Mouse (Mus musculus): ENCODE data around the gene Cbr2.

Gene Cbr2

DNA sequence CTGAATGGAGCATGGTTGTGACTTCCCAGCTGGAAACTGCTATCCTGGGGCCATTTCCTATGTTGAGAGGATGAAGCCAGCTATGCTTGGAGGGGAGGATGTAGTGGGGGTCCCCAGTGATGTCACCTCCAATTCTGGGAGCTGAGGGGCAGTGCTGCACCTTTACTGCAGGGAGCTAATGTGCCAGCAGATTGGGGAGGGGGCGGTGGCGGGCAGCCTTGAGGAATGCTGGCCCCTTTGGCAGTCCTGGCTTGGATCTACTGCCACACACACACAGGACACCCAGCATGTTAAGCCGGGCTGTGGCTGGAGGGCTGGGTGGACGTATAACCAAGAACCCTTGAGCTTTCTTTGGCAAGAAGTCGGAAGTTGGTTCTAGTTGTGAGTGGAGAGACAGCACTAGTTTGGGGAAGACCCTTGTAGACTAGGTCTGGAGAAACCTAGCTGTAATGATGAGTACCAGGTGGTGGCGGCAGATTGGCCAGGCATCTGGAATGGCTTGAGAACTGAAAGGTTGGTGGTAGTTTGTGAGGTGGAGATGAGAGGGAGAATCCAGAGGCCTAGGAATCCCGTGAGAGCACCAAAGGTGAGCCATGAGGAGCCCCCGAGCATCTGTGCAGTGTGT lies 19.8 kb downstream of the Cbr2 start:
- no peak for DNase-seq (ENCODE audit: low spot score)

DNA sequence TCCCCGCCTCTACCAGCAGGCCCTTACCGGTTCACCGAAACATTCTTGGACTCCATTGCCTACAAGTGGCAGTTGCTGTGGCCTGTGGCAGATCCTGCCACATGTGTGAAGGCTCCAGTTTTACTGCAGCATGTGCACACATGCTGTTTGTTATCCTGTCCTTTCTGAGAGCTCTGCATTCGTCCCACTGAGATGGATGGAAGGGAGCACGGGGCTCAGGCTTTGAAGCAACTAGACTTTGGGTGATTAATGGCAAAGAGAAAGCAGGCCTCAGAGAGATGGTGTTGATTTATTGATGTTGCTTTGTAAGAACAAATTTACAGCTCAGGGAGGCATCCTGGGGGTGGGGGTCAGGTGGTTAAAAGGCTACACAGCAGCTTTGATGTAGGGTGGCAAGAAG lies 21.2 kb downstream of the Cbr2 start:
- DNase-seq (ENCODE audit: low spot score): no peak

DNA sequence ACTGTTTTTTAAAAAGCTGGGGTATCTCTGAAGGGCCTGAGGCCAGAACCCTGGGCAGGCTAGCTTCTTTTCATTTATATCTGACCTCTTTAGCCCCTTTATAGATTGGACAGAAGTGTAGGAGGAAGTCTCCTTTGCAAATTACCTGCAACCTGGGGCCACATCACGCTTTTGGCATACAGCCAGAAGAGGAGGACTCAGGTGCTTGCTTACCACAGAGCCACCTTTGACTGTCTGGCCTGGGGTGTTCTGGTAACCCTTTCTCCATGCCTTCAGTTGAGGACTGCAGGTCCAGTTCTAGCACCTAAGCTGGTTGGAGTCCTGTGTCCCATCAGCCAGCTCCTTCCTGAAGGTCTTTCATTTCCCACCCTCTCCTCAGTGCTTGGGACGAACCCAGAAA lies 22.4 kb downstream of the Cbr2 start:
- no peak for DNase-seq (ENCODE audit: low spot score)

DNA sequence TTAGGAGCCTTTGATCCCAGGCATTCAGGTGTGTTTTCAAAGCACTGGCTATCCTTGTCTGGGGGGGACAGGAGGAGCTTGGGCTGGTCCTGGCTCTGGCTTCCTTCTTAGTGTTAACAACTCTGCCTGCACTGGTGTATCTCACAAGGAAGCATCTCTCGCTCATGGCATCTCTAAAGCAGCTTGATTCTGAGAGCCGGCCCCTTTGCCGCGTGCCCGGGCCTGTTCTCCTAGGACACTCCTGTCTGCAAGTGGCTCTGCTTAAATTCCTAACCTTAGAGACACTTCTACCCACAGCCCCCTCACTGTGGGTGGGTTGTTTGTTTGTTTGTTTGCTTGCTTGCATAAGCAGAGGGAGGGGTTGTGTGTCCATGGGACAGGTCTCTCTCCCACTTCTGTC lies 23.9 kb downstream of the Cbr2 start:
- DNase-seq (ENCODE audit: low spot score): no peak

DNA sequence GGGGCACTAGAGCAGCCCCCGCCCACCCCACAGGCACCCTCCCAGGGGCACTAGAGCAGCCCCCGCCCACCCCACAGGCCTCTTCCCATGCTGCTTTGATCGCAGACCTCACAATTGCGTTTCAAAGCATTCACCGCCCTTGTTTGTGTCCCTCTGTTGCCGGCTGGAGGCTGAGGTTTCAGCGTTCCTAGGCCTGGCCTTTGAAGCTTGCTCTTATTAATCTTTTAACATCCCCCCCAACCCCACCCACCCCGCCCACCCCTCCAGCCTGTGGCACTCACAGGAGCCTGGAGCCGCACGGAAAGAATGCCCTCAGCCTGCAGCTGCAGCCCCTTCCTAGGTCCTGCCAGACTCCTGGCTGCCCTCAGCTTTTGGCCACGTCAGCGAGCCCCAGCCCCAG lies 24.7 kb downstream of the Cbr2 start:
- DNase-seq (ENCODE audit: low spot score): no peak

DNA sequence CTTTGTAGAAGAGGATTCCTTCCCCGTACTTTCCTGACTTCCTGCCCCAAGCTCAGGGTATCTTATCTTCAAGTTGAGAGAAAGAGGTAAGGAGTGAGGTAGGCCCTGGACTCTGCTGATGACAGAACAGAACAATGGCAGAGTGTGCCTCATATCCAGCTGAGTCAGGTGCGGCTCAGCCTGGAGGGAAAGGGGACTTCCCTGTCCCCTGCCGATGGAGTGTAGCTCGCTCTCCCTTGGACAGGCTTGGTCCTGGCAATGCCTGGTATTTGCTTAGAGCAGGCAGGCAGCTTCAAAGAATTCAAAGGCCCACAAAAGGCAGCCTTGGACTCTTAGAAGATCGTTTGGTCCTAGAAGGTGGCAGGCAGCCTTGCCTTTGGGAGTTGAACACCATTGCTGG lies 25.8 kb downstream of the Cbr2 start:
- no peak for DNase-seq (ENCODE audit: low spot score)

DNA sequence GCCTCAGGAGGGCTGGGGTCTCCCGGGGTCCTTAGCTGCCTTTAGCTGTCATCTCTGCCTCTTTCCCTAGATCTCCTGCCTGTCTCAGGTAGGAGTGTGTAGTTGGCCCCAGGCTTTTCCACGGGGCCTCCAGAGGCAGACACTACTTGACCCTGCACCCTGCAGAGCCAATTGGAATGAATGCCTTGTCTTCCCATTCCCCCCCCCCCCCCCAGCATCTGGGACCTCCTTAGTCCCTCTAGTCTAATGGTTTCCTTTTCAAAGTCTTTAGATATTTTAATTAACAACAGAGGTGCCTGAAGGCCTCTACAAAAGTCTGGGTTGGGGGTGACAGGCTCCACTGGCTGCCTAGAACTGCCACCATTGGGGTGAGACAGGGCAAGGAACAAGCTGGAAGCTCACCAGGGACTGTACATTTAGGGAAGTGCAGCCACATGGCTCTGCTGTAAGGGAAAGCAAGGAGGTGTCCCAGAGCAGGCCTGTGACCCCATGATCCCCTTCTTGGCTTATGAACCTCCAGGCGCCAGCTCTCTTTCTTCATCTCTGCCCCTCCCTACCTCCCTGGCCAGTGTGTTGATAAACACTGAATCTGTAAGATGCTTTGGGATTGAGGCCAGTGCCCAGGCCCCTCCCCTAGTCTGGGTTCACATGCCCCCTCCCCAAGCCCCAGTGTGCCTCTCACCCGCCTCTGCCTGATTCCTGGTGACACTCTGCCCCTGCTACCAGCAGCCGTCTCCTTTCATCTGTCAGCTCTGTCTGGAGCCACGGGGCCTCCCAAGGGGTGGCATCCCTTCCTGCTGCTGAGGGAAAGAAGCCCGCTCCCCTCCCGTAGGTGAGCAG lies 27.2 kb downstream of the Cbr2 start:
- DNase-seq (ENCODE audit: low spot score): no peak

DNA sequence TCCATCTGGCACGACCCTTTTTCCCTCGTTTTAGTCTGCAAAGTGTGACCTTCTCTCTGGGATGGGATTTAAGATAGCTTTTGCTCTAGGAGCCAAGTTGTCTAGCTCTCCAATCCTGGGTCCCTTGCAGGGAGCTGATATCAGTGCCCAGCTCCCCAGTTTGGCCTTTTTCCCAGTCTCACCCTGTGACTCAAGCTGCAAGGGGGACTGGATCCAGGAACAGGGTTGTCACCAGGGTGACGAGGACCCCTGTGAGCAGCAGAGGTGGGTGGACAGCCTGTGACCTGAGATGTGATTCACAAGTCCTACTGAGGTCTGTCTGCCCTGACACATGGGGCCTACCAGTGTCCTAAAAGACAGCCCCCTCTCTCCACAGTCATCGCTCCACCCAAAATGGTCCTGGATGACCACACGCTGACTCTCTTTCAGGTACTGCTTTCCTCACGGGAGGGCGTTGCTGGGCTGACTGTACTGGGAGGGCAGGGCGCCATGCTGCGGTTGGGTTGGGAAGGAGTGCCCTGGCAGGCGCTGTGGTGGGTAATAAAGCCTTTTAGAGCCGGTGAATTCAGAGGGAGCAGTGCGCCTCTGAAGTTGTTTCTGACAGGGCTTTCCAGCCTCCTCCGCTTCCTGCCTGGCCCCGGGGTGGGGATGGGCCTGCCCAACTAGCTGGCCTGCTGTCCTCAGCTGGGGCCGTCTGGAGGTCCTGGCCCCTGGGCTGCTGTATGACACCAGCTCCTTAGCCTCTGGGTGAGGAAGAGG lies 28.0 kb downstream of the Cbr2 start:
- DNase-seq (ENCODE audit: low spot score): no peak

DNA sequence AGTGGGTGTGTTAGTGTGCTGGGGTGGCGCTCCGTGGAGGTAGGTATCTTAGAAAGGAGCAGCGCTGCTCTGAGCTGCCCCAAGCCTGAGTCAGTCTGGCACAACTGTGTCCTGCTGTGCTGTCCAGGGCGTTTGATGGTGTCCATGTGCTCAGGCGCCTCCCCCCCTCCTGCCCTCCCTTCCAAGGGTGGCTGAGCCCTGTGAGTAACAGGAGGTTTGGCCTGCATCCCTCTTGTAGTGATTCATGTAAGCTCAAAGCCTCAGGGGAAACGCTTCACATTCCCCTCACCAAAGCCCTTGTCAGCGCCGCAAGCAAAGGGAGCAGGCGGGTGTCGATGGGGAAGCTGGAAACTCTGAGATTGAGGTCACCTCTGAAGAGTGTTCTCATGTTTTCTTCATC lies 34.2 kb downstream of the Cbr2 start:
- DNase-seq (ENCODE audit: low spot score): no peak

DNA sequence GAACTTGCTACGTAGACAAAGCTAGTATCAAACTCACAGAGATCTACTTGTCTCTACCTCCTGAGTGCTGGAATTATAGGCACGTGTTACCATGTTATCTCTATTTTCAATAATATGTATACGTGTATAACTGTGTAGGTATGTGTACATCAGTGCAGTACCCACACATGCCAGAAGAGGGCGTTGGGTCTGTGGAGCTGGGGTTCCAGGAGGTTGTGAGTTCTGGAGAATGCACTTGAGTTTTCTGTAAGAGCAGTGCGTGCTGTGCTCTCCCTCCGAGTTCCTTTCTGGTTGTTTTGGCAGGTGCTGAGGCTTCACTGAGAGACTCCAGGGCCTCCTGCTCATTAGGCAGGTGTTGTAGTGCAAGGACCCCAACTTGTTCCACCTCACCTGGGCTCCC lies 35.3 kb downstream of the Cbr2 start:
- no peak for DNase-seq (ENCODE audit: low spot score)

DNA sequence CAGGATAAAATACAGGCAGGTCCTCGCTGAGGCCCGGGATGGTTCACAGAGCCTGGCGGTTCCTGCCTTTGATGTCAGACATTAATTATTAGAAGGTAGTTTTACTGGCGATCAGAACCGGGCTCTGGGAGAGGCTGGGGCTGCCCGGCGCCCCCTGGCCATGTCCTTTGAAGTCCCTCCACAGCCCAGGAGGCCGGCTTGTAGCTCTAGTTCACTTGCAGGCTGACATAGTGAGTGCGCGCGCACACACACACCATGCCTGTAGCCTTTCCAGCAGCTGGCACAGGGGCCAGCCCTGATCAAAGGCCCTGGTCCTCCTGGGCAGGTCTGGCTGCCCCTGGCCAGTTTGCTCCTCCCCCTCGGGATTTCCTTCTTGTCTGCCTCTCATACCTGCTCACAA lies 36.3 kb downstream of the Cbr2 start:
- no peak for DNase-seq (ENCODE audit: low spot score)

DNA sequence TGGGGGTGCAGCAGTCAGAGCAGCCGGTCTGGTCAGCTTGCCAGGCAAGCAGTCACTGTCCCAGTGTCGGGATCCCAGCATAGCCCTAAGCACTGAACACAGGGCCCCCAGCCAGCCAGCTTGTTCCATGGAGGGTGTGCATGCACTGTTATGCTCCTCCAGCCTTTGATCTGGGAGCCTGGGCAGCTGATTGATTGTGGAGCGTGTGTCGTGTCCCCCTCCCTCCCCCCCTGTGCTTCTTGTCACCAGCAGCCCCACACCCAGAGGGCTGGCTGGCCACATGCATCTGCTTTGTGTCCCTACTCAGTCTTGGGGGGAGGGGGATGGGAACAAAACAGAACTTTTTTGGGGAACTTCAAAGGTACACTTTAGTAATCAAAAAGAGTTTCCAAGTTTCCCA lies 36.7 kb downstream of the Cbr2 start:
- no peak for DNase-seq (ENCODE audit: low spot score)

DNA sequence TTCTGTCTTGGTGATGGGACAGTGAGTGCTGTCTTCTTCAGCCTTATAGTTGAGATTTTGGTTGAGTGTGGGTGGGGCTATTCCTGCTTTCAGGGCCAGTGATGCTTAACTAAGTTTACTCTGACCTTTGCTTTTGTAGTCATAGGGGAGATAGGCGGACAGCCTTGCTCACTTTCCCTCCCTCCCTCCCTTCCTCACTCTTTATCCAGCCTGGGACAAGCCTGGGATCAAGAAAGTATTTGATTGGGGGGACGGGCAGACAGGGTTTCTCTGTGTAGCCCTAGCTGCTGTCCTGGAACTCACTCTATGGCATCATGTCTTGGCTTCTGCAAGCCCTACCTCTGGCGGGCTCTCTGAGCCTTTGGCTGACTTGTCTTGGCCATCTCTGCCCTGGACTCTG lies 38.5 kb downstream of the Cbr2 start:
- DNase-seq (ENCODE audit: low spot score): no peak

DNA sequence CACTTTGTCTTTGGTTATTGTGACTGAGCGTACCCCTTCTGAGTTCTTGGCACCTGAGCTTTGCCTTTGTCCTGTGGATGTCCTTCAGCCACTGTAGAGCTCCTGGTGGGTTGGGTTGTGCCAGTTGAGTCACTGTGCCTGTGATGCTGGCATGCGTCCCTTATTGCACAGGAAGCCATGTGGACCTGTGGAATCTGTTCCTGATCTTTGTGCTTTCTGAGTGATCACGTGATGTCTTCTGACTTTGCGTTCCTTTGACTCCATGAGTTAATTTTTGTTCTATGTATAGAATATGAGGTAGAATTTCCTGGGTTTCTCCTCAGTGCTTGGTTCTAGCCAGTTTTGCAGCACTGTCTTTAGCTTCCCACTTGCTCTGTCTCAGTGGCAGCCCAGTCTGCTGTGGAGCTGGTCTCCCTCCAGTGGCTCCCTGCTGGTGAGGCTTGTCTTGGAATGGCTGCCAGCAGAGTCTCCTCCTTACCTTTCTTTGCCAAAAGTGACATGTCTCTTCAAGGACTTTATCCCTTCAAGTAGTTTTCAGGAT lies 39.4 kb downstream of the Cbr2 start:
- DNase-seq (ENCODE audit: low spot score): no peak

DNA sequence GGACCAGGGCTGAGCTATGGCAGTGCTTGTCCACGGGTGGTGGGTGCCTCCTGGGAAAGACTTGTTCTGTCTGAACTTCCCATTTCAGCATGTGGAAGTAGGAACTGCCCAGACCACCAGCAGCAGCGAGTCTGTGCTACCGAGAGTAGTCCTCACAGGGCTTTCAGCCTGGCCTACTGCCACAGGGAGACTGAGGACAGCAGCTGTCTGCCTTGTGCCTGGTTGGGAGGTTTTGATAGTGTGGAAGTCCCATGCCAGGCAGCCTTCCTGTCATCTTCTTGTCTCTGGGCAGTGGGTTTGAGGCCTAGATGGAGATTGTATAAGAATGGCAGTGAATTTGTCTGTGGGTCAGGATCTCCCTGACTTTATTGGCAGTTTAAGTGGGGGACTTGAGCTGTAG lies 42.5 kb downstream of the Cbr2 start:
- DNase-seq (ENCODE audit: low spot score): no peak

DNA sequence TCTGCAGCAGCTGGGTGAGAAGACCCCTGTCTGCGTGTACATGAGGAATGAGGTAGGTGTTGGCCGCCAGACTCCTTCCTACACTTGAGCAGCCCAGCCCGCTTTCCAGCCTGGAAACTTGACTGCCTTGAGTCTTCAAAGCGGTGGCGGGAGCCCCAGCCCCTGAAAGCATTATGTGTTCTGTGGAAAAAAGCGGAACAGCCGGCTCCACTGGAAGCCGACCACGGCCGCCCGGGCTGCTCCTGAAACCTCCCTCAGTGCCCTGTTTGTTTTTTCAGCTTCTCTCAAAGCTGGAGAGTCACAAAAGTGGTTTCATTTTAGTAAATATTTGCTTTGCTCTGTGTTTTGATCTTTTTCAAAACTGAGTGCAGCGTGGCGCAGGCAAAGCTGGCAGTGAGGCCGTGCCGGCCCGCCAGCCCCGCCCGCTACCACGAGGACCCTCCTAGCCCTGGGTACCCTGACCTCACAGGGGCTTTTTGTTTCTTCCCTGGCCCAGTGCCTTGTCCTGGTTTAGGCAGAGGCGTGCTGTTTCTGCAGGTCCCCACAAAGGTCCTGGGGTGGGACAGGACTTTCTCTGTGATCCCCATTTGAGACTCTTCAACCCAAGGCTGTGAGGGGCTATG lies 45.2 kb downstream of the Cbr2 start:
- DNase-seq (ENCODE audit: low spot score): no peak

DNA sequence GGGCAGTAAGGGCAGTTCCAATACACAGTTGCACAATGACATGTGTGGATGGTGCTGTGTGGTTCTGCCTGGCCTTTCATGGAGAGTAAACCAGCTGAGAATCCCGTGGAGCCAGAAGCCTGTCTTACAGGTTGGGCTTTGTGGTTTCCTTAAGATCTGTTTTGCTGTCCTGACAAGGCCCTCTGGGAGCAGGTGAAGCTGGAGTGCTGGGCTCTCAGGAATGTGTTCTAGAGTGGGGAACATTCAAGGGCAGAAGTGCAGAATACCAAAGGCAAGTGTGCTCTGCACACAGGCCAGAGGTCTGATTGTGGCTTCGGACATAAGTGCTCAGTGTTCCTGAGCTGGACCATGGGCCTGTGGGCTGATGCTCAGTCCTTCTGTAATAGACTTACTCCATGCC lies 47.3 kb downstream of the Cbr2 start:
- no peak for DNase-seq (ENCODE audit: low spot score)

DNA sequence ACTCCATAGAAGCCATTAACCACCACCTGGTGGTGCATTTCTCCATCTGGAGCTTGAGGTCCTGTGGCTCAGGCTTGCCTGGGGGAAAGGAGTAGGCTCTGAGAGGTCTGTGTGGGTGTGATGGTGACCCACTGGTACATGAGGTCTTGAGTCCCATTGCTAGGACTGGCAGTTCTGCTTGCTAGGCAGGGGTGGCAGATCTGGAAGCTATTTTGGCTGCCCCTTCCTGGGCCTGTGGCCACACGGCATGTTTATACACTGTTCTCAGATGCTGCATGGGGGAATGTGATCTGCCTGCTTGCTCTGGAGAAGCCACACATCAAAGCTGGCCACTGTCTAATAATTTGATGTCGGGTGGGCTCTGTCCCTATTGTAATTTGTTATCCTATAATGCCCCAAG lies 47.8 kb downstream of the Cbr2 start:
- DNase-seq (ENCODE audit: low spot score): no peak

DNA sequence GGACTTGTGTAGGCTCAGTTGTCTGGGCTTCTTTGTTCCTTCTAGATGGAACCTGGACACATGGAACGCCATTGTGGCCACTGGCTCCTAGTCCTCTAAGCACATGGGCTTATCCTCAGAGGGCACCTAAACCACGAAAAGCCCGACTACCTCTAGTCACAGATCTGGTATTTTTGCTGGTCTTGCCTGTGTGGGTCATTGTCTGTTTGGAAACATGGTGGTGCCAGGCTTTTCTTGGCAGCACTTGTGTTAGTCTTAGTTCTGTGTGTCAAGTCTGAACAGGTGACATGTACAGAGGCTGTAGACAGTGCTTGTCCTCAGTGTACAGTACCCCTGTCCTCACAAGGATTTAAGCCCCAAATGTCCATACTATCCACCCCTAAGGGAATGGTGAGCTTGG lies 48.4 kb downstream of the Cbr2 start:
- DNase-seq (ENCODE audit: low spot score): no peak

DNA sequence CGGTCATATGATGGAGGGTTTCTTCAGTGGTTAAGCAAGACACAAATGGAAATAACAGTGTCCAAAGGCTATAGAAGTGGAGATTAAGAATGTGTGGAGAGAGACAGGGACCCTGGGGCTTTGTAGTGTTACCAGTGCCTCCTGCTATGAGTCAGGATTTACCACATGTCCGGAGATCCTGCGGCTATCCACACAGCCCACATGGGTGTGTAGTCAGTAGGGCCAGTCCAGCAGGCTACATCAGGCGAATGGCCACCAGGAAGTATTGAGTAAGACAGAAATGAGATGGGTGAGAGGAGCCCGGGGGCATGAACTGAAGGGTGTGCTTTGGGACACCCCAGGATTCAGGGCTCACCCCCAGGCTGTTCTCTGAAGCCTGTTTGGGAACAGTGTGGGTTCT lies 49.2 kb downstream of the Cbr2 start:
- no peak for DNase-seq (ENCODE audit: low spot score)

DNA sequence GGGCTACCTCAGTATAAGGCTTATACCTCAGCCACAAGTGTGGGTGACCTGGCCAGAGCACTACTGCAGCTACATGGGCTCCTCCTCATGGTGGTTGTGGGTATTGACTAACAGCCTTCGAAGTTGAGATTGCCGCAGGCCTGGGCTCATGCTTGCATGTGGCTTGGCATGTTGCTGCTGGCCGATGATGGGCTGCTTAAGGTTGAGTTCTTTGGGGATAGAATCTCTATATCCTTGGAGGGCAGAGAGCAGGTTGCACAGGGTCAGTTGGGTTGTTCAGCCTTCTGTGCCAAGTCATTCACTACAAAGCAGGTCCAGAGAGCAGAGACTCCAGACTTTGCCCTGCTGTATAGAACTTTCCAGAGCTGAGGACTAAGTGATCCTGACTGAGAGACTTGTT lies 52.0 kb downstream of the Cbr2 start:
- no peak for DNase-seq (ENCODE audit: low spot score)
